In genomic region chr11:59335150-59335549, GRCm38 (mm10) we compare ENCODE assay signal across 18 mouse cellular contexts. TPM values are rescaled to one million over a fixed set of nuclear protein-coding genes. Genes with fewer than 3 reads are reported as not detected.
"Had no signal": no experiment of that assay in that cellular context is flagged by ENCODE, and none has a peak within 500 bp of the region (broad histone marks: within the 10 kb centered on the region; RNA-seq: fewer than 3 reads in every experiment).

No protein-coding gene starts in this region.

- H3K4me3 ChIP-seq: limb, embryonic 13.5 days; midbrain, embryonic 10.5 days; myocyte; neural tube, embryonic 15.5 days had no signal

- DNase-seq: kidney, postnatal 25 days; layer of hippocampus, adult 9-11 months; layer of hippocampus, postnatal 36 days; lung, postnatal 4 days; midbrain, embryonic 14.5 days; right cerebral cortex, adult 18-20 months; right cerebral cortex, postnatal 25 days; thymus, adult 2 months; thymus, postnatal 25 days had no signal

- H3K27ac ChIP-seq: liver, embryonic 14.5 days; neural tube, embryonic 15.5 days had no signal

RNA-seq across cellular contexts. Expression of gene Wnt9a, which starts 28.4 kb away (rescaled TPM):
- total RNA-seq: megakaryocyte, adult 5-6 weeks had no signal

RNA-seq across cellular contexts. Expression of gene Prss38, which starts 40.3 kb away (rescaled TPM):
- total RNA-seq: layer of hippocampus, adult 18-20 months; layer of hippocampus, postnatal 36 days; left cerebral cortex, postnatal 36 days; liver, adult 2 months; megakaryocyte, adult 5-6 weeks had no signal

RNA-seq across cellular contexts. Expression of gene Wnt3a, which starts 44.6 kb away (rescaled TPM):
- total RNA-seq: layer of hippocampus, postnatal 36 days; left cerebral cortex, postnatal 36 days; liver, adult 2 months; megakaryocyte, adult 5-6 weeks had no signal
